Mouse (Mus musculus) urinary bladder, postnatal 10 days (tissue): ENCODE measurements around the gene Mfsd1.

Source experiments
- DNase-seq: peaks from one replicate; pipeline ENCODE4 v3.0.0; 2022; ENCODE audit warnings: low spot score

Gene Mfsd1

GRCm38 (mm10) chr3:67624629-67625028 is 42.1 kb downstream of the Mfsd1 start:
- no peak for DNase-seq

GRCm38 (mm10) chr3:67643135-67643534 is 60.6 kb downstream of the Mfsd1 start:
- no peak for DNase-seq

GRCm38 (mm10) chr3:67645640-67646466 is 63.3 kb downstream of the Mfsd1 start:
- DNase-seq: no peak
